Mouse (Mus musculus): Measurements from ENCODE around the gene Tnpo1. TPM values are rescaled to one million over a fixed set of nuclear protein-coding genes. Genes with fewer than 3 reads are reported as not detected.
A peak's percentile ranks its signal among the peaks of the same experiment; 100 is the strongest.

Gene Tnpo1
- polyA plus RNA-seq, 1 experiment from 2014 or later: 20.3 TPM

DNA sequence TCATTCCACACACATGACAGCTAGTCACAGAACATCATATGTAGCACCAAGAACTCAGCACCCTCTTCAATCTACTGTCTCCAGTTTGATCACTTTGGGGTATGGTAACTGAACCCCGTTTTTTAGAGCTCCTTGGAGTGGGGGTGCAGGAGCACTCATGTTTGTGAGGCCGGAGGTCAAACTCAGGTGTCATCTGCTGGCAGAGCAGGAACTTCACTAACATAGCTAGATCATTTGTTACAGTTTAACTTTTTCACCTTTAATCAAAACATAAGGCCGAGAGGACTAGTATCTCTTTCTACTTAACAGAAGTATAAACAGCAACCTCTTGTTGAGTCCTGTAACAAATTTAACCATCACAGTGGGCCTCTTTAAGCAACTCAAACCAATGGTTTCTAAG lies 26.6 kb downstream of the Tnpo1 start:
- 79% methylated on average over 3 of the region's 3 CpGs for WGBS
- no peak for TF ChIP-seq EP300 (IDR thresholded peaks at IDR 0.05)
- no peak for TF ChIP-seq CTCF (IDR thresholded peaks at IDR 0.05)
- Histone ChIP-seq H3K4me3 (ENCODE audit: low read depth, low read length) (no peak overlapping the region), H3K36me3 (ENCODE audit: insufficient read depth, low read length) (no peaks in the 10 kb centered on the region), H3K4me2 (replicated peaks; ENCODE audit: low read depth, low read length) (no peak overlapping the region), H3K9me3 (ENCODE audit: low read length) (no peaks in the 10 kb centered on the region), H3K4me1 (ENCODE audit: insufficient read depth, low read depth, low read length) (peaks cover 3% of the 10 kb centered on the region; the same call in 1 of the 2 replicates), H3K27ac (ENCODE audit: low read length) (no peak overlapping the region), H3K9ac (replicated peaks; ENCODE audit: low read depth) (no peak overlapping the region), H3K27me3 (replicated peaks; ENCODE audit: insufficient read depth, low read length) (no peaks in the 10 kb centered on the region)
- DNase-seq (ENCODE audit: low spot score) (no peak), ATAC-seq (no peak)

DNA sequence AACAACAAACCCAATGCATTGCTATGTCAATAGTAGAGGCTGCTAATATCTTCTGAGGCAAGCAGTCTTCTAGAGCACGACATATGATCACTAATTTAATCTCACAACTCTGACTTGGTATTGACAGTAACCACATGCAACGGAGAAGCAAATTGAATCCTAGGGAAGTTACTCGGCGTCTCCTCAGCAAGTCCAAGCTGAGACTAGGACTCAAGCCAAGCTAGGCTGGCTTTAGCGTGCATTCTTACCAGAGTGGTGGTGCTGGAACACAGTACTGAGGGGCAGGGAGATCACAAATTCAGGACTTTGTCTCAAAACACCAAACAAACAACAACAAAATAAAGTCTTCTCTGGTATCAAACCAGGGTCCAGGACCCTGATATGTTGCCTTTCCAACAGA lies 28.6 kb downstream of the Tnpo1 start:
- Histone ChIP-seq H3K36me3 (ENCODE audit: insufficient read depth, low read length) (no peaks in the 10 kb centered on the region), H3K27ac (ENCODE audit: low read length) (no peak overlapping the region), H3K4me1 (ENCODE audit: insufficient read depth, low read depth, low read length) (peaks cover 3% of the 10 kb centered on the region; the same call in 1 of the 2 replicates), H3K9ac (replicated peaks; ENCODE audit: low read depth) (no peak overlapping the region), H3K9me3 (ENCODE audit: low read length) (no peaks in the 10 kb centered on the region), H3K4me3 (ENCODE audit: low read depth, low read length) (no peak overlapping the region), H3K4me2 (replicated peaks; ENCODE audit: low read depth, low read length) (no peak overlapping the region), H3K27me3 (replicated peaks; ENCODE audit: insufficient read depth, low read length) (no peaks in the 10 kb centered on the region)
- 64% methylated on average over 5 of the region's 5 CpGs for WGBS
- no peak for ATAC-seq
- no peak for DNase-seq (ENCODE audit: low spot score)
- TF ChIP-seq CTCF (IDR thresholded peaks at IDR 0.05) (no peak), EP300 (IDR thresholded peaks at IDR 0.05) (no peak)

DNA sequence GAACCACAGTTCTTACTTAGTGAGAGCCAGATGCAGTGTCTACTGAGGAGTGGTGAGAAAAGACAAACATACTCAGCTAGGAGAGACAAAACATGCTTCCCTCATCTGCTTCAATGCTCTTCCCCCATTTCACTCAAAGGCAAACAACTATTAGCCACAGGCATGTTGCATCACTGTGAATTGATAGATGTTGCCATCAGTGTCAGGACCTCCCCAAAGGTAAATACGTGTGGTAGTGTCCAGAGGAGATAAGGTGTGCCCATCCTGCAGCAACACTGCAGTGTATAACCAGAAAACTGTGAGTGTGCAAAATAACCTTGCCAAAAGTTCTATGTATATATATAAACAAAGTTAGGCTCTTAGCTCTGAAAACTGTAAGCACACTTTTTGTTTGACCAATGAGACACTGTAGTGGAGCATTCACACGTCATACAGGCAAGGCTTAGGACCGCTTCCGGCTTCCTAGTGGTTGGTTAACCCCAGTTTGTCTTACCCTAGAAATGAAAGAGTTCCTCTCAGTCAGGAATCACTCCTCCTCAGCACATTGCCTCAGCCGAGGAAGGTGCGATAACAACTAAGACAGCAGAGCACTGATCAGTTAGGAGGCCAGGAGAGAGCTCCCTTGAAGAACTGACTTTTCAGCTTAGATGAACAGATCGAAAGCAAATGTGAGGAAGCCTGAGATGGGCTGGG lies 29.6 kb downstream of the Tnpo1 start:
- no peak for TF ChIP-seq EP300 (IDR thresholded peaks at IDR 0.05)
- TF ChIP-seq CTCF (IDR thresholded peaks at IDR 0.05): no peak
- Histone ChIP-seq H3K9ac (replicated peaks; ENCODE audit: low read depth) (no peak overlapping the region), H3K4me3 (ENCODE audit: low read depth, low read length) (no peak overlapping the region), H3K27me3 (replicated peaks; ENCODE audit: insufficient read depth, low read length) (no peaks in the 10 kb centered on the region), H3K9me3 (ENCODE audit: low read length) (no peaks in the 10 kb centered on the region), H3K27ac (ENCODE audit: low read length) (no peak overlapping the region), H3K36me3 (ENCODE audit: insufficient read depth, low read length) (no peaks in the 10 kb centered on the region), H3K4me1 (ENCODE audit: insufficient read depth, low read depth, low read length) (peaks cover 6% of the 10 kb centered on the region), H3K4me2 (replicated peaks; ENCODE audit: low read depth, low read length) (no peak overlapping the region)
- DNase-seq (ENCODE audit: low spot score) (no peak), ATAC-seq (no peak; the same call in 1 of the 2 replicates)
- 51% methylated on average over 7 of the region's 7 CpGs for WGBS

DNA sequence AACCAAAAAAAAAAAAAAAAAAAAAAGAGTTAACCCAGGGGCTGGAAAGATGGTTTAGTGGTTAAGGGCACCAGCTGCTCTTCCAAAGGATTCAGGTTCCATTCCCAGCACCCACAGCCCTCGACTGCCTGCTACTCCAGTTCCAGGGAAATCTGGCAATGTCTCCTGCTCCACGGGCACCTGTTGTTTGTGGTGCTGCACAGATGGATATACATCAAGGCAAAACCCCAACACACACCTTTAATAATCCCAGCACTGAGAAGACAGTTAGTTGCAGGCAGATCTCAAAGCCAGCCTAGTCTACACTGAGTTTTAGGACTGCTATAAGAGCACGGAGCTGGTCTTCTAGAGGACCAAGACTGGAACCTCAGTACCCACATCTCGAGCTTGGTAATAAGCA lies 30.2 kb downstream of the Tnpo1 start:
- DNase-seq (ENCODE audit: low spot score) (no peak), ATAC-seq (no peak)
- Histone ChIP-seq H3K27me3 (replicated peaks; ENCODE audit: insufficient read depth, low read length) (no peaks in the 10 kb centered on the region), H3K4me2 (replicated peaks; ENCODE audit: low read depth, low read length) (no peak overlapping the region), H3K4me3 (ENCODE audit: low read depth, low read length) (no peak overlapping the region), H3K9me3 (ENCODE audit: low read length) (no peaks in the 10 kb centered on the region), H3K36me3 (ENCODE audit: insufficient read depth, low read length) (no peaks in the 10 kb centered on the region), H3K9ac (replicated peaks; ENCODE audit: low read depth) (no peak overlapping the region), H3K4me1 (ENCODE audit: insufficient read depth, low read depth, low read length) (peaks cover 9% of the 10 kb centered on the region), H3K27ac (ENCODE audit: low read length) (no peak overlapping the region)
- TF ChIP-seq EP300 (IDR thresholded peaks at IDR 0.05) (no peak), CTCF (IDR thresholded peaks at IDR 0.05) (no peak)
- 83% methylated on average over 4 of the region's 4 CpGs for WGBS

DNA sequence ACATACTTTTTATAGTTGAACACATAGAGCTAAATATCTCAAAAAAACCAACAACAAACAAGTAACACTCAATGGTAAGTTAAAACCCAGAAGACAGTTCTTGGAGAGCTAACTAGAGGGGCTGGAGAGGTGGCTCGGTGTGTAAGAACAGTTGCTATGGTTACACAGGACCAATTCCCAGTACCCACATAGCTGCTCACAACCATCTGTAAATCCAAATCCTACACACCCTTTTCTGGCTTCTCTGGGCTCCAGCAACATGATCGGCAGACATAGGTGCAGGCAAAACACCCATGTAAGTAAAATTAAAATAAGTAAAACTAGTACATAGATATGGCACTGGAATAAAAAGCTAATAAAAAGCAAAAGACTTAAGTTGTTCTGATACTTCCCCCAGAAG lies 31.3 kb downstream of the Tnpo1 start:
- no peak overlapping the region for H3K9ac ChIP-seq (replicated peaks; ENCODE audit: low read depth)
- no peak overlapping the region for H3K27ac ChIP-seq (ENCODE audit: low read length)
- 58% methylated on average over 2 of the region's 2 CpGs for WGBS
- ATAC-seq (no peak), DNase-seq (ENCODE audit: low spot score) (no peak)
- H3K4me1 ChIP-seq (ENCODE audit: insufficient read depth, low read depth, low read length): peaks cover 9% of the 10 kb centered on the region
- TF ChIP-seq EP300 (IDR thresholded peaks at IDR 0.05): no peak
- TF ChIP-seq CTCF (IDR thresholded peaks at IDR 0.05): no peak
- no peaks in the 10 kb centered on the region for H3K9me3 ChIP-seq (ENCODE audit: low read length)
- no peaks in the 10 kb centered on the region for H3K36me3 ChIP-seq (ENCODE audit: insufficient read depth, low read length)
- no peak overlapping the region for H3K4me3 ChIP-seq (ENCODE audit: low read depth, low read length)
- H3K27me3 ChIP-seq (replicated peaks; ENCODE audit: insufficient read depth, low read length): no peaks in the 10 kb centered on the region
- no peak overlapping the region for H3K4me2 ChIP-seq (replicated peaks; ENCODE audit: low read depth, low read length)

DNA sequence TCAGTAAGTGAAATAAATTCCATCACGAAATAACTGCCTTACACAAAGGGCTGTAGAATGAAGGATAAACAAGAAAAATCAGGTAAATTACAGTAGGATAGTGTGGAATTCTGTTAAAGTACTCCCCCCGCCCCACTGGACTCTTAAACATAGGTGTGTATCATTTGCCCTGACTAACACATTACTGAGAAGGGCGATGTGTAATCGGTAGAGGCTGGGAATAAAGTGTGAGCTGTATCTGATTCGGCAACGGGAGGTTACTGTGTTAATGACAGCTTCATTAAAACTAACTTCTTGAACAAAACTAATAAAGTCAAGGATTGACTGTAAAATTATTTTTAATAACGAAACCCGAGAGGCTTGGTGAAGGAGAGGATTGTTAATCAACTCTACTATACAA lies 34.7 kb downstream of the Tnpo1 start:
- Histone ChIP-seq H3K36me3 (ENCODE audit: insufficient read depth, low read length) (0 out of 2 replicates have a peak, but pooled peaks cover 4% of the 10 kb centered on the region), H3K4me1 (ENCODE audit: insufficient read depth, low read depth, low read length) (peaks cover 6% of the 10 kb centered on the region), H3K27me3 (replicated peaks; ENCODE audit: insufficient read depth, low read length) (no peaks in the 10 kb centered on the region), H3K9me3 (ENCODE audit: low read length) (no peaks in the 10 kb centered on the region), H3K4me2 (replicated peaks; ENCODE audit: low read depth, low read length) (peak overlapping the region; percentile 89; the same call in 1 of the 2 replicates), H3K27ac (ENCODE audit: low read length) (no peak overlapping the region), H3K9ac (replicated peaks; ENCODE audit: low read depth) (no peak overlapping the region), H3K4me3 (ENCODE audit: low read depth, low read length) (no peak overlapping the region; the same call in 1 of the 2 replicates)
- TF ChIP-seq EP300 (IDR thresholded peaks at IDR 0.05) (no peak), CTCF (IDR thresholded peaks at IDR 0.05) (no peak)
- WGBS: 15% methylated on average over 8 of the region's 8 CpGs
- no peak for ATAC-seq
- DNase-seq (ENCODE audit: low spot score): no peak

Data from lung, postnatal 0 days (tissue).